Mouse (Mus musculus): Measurements from ENCODE around the gene Kcnv2. TPM values are rescaled to one million over a fixed set of nuclear protein-coding genes. Genes with fewer than 3 reads are reported as not detected.
A peak's percentile ranks its signal among the peaks of the same experiment; 100 is the strongest.

Kcnv2 gene
- not detected in 2 replicates for total RNA-seq (2021)
- long read RNA-seq, result 0 reads

DNA sequence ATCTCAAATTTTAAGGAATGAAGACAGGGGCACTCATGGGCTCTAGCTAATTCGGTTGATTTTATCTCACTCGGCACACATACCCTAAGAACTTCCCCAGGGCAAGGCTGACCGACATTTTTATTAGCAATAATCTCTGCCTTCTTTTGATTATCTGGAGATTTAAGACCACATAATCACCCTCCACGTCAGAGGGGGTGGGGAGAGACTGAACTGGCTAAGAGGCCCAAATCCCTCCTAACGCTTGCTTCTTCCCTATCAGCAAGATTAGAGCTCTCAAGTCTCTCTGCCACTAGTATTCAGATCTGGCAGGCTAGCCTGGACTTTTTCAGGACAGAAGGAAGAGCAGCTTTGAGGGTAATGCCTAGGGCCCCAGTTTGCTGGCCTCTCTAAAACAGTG, at the start of gene Kcnv2:
Kcnv2 (plus strand) TSS at position 308 of the 400 bp plus-strand sequence.
- DNase-seq, result no peak

DNA sequence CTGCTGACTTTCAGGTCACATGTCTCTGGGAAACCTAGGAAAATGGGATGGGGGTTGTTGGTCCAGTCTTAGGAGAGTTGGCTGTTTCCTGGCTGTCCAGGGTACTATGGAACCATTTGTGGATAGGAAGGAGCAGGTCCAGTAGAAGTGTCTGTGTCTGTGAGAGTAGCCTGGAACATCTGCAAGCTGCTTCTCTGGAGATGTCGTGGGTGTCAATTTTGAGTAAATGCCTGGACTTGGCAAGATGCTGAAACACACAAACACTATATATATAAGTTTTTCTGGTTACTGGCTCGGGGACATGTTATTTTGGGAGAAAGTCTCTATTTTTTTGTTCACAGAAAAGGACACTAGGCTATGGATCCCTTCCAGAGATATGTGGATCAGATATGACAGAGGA, 49.0 kb upstream of the Kcnv2 start:
- no peak for DNase-seq

DNA sequence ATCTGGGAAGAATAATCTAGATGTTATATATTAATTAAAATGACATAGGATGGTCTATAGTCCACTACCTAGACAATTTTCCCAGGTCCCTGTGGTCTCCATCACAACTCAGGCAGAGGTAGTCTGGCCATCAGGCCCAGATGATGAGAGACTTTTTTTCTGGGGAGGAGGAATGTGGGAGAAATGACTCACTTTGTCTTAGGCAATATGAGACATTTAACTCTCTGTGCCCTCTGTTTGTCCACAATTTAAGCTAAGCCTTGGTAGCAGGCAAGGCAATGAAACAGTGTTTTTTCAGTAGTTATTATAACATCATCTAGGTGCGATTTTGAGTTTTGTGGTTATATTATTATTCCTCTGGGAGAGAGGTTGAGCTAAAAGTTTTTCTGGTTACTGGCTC, 48.0 kb upstream of the Kcnv2 start:
- no peak for DNase-seq

DNA sequence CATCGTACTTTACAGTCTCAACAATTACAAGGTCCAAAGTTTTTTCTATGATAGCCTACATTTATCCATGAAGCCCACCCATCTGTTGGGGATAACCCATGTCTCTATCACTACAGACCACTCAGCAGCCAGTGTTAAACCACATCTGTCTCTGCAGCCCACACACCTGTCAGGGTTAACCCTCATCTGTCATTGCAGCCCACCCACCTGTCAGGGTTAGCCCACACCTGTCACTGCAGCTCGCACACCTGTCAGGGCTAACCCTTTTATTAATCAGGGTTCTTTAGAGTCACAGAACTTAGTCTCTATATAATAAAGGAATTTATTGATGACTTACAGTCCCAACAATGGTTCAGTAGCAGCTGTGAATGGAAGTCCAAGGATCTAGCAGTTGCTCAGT, 43.2 kb upstream of the Kcnv2 start:
- DNase-seq, result no peak

DNA sequence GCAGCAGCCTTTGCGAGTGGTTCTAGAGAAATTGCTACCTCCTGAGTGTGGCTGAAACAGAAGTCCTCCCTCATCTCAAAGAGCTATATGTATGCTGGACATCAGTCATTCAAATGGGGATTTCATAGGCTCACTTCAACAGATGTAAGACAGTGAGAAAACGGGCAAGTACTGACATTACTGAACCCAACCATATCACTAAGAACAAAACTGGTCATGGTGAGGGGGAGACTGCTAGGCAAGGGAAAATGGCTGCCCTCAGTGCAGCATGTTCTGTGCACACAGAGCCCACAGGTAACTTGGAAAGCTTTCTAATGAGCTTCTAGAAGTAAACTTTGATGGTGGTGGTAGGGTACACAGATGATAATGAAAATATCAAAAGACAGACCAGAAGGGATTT, 12.3 kb upstream of the Kcnv2 start:
- no peak for DNase-seq

DNA sequence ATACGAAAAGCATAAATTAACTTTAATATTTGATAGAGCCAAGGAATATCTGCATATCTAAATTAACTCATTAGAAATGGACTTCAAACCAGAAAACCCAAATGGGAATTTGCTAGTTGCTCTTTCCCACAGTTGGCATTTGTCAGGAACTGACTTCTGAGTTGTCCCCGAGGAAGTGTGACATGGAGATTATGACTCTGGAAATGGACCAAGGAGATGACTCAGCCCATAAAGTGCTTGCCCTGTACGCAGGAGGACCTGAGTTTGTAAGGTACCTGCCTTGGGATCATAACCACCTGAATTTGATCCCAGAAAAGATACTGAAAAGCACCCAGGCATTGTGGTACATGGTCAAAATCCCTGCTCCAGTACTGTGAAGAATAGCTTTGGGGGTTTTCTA, 11.1 kb upstream of the Kcnv2 start:
- DNase-seq, result no peak

DNA sequence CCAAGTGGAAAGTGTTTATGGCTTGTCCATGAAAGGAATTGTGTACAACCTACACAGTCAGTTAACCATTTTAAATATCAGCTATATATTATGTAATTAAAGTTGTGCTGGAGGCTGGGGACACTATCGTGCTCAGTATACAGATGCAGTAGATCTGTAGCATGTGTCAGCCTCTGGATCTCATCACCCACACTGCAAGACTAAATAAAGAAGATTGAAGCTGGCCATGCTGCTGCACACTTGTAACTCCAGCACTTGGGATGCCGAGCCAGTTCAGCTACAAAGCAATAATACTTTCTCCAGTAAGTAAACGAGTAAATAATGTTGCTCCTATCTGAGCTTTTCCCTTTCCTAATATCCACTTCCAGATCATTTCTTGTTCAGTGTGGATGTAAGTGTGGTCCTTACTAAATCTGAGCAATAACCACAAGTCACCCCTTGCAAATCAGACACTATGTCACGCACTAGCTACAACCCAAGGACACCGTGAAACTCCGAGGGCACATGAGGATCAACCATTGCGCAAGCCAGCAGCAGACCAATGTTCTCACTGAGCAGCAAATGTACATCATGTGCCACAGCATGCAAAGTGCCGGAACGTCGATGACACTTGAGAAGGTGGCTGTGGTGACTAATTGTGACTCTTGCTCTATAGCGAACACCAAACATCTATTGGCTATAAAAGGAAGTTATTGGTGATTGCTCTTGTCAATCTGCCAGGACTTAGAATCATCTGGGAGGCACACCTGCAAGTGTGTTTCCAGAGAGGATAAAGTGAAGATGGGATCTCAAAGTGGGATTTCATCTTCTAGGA, 9.9 kb upstream of the Kcnv2 start:
- peak; percentile 57 for DNase-seq

DNA sequence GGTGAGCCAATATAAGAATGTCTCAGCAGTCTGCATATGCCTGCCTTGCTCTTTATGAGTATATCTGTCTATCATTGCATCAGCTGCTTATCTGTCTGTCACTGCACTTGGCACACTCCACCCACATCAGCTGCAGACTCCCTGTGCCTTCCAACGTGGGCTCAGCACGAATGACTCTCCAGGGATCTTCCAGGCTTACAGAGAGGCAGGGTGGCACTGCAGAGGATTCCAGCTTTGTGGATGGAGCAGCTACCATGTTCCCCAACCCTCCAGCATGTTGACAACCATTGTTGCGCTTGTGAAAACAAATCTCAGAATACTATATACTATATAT, 9.3 kb upstream of the Kcnv2 start:
- no peak for DNase-seq

DNA sequence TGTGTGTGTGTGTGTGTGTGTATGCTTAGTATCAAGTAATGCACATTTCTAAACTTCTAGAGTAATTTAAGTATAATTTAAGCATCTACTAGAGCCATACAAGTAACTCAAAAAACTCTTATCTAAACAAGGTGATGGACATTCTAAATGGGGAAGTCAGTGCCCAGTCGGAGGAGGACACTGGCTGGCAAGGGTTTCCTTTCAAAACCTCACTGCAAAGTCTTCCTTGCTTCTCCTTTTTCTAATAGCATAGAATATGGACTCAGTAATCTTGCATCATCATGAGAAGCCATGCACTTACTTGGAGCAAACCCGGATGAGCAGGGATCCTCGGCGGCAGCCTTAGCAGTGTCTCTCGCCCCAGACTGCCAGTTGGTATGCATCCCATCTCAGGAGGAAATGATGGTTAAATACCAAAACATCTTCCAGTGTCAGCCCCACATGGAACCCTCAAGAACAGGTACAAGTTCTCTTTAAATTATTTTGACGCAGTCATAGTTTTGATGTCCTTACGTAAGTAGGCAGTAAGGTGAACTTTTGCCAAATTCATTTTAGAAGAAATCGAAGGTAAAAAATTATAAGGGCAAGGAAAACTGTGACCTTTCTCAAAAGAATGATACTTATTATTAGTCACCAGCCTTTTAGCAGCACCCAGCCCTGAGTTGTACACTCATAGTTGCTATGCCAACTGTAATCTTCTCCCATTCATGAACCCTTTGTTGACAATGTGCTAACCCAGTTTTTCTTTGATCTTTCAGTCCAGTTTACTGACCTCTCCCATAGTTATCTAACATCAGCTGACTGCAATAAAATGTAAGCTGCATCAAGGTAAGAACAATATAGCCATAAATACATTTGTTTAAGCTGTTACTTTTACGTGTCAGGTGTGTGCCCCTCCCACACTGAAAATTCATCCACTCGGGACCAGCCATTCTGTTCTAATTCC, 5.8 kb upstream of the Kcnv2 start:
- no peak for DNase-seq

DNA sequence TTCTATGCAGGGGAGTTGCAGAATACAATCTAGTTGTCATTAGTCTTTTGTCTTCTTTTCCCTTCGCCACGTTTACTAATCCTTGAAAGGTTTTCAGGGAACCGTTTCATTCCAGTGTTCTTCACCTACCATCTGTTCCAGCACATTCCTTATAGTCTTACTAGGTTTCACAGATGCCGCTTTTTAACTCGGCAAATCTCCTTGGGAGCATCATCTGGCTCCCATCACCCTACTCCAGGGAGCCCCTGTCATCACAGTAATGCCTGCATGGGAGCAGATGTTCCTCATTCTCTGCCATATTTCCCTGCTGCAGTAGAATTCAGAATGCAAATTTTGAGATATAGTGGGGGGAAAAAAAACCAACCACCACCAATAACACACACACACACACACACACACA, 5.1 kb upstream of the Kcnv2 start:
- no peak for DNase-seq

DNA sequence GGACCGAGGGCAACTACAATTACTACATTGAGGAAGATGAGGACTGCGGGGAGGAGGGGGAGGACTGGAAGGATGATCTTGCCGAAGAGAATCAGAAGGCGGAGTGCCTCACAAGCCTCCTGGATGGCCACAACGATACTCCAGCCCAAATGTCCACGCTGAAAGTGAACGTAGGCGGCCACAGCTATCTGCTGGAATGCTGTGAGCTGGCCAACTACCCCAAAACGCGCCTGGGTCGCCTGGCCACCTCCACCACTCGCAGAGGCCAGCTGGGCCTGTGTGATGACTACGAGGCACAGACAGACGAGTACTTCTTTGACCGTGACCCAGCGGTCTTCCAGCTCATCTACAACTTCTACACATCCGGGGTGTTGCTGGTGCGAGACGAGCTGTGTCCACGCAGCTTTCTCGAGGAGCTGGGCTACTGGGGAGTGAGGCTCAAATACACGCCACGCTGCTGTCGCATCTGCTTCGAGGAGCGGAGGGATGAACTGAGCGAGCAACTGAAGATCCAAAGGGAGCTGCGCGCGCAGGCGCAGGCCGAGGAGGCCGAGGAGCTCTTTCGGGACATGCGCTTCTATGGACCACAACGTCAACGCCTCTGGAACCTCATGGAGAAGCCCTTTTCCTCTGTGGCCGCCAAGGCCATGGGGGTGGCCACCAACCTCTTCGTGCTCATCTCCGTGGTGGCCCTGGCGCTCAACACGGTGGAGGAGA, 681 bp downstream of the Kcnv2 start:
- no peak for DNase-seq

DNA sequence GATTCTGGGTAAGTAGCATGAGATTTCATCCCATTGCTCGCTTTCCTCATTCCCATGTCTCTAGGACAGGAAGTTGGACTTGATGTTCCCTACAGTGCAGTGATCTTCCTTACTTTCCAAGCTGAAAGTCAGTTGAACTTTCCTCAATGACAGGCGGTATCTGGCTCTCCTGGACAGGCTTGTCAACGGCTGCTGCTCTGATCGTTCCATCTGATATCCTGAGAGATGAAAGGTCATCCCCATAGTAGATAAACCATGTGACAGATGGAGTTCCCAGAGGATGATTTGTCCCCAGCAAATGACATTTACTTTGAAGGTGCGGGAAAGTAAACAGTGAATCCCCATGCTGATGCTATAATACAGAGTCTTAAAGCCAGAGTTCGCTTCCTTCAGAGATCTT, 3.2 kb downstream of the Kcnv2 start:
- DNase-seq, result no peak

DNA sequence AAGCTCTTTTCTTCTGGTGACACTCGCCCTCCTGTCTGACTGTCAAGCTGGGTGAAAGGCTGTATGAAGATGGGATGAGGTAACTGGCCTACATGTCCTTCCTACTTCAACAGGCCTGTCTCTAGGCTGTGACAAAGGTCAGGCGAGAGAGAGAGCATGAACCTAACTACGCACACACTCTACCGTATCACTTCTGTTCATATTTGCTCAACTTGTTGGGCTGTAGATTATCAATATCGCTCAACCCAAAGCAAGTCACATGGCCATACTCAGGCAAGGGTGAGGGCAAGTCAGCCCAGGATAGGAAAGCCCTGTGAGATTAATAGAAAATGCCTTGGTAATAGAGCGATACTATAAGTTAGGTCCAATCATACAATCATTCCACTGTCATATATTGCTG, 5.2 kb downstream of the Kcnv2 start:
- no peak for DNase-seq

DNA sequence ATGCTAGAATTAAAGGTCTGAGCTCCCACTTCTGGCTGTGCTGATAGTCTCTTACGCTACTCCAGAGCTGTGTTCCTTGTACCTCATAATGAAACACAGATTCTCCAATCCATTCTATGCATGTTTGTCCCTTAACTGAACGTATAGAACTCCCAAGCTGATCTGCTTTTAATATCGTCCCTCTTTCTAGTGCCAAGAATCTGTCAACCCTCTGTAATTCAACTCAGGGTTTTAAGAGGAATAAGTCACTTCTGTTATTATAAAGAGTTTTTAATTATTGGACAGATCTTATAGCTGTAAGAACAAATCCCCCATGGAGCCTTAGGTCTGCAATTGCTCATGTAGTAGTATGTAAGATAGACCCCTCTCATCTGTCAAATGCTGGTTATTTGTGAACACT, 5.8 kb downstream of the Kcnv2 start:
- no peak for DNase-seq

DNA sequence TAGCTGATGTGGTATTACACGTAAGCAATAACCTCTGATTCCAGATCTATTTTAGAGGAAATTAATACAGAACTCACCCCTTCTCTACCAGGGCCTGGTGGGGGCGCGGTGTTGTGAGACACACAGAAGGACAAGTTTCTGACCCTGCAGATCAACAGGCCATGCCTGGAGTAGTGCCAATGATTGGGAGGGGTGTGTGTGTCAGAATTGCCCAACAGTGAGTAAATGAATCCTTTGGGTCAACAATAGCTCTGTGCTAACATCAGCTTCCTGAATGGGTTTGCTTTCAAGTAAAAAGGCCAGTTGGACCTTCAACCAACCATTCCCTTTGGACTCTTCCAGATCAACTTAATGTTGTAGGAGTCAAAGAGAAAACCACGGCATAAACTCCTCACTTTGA, 6.3 kb downstream of the Kcnv2 start:
- DNase-seq, result peak; percentile 48

DNA sequence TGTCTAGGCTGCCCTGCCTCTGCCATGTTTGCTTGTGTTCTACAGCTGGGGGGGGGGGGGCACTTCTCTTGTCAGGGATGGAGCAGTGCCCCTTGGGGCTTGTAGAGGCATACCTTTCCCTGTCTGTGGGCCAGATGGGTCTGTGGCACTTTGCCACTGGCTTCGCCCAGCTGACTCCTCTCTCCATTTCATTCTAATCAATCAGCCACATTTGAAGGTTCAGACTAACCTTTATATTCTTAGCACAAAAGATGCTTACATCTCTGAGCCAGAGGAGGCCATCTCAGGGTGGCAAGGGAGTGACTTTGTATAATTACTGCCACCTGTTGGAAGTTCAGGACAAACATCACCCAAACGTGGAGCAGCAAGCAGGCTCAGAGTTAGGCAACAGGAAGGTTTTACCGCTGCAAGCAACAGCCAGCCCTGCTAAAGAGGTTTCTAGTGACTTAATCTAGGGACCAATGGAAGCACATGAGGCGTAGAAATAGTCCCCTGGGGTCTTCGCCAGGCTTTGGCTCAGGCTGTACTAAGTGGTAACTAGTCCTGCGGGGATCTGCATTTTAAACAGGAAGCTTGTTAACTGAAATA, 9.9 kb downstream of the Kcnv2 start:
- no peak for DNase-seq

DNA sequence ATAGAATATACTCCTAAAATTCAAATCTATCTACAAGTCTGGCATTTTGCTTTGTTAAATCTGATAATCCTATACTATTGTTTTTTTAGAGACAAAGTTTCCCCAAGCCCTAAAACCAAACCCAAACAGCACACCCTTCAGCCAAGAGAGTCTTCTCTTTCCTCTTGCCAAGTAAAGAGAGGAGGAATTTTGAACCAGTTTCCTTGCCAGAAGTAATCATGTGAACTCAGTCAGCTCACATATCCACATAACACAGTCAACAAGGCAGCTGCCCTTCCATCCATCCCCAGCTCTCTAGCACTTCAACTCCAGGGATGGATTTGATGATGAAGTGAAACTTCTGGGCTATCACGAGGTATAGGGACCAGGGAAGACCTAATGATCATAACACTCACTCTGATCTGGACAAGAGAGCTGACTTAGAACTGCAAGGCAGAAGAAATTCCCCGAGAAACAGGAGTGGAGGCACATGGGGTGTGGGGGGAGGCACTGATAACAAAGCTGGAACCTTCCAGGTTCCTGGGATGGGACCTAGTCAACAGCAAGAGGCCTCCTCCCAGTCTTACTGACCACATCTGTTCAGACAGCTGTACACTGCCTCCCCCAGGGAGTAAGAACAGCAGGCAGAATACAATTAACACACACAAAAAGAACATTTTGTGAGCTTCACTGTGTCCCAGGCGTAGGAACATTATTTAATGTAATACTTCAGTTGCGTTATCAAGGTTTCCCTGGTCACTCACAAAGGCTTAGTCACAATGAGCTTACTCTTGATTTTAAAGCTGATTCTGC, 13.9 kb downstream of the Kcnv2 start:
- no peak for DNase-seq

DNA sequence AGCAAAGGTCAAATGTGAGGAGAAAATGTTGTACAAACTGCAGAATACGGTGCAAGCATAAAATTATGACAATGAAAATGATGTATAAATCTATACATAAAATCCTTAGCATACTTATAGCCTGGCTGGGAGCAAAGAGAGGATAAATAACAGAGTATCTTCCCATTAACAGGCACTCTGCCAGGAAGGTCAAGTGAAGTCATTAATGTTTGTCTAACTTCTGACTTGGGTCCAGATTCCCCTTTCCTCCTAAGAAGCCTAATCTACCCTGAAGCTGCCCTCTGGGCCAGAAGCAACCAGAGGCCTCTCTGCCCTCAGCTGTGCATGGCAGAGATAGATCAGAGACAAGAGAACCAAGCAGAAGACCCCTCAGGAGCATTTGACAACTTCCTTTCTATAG, 24.1 kb downstream of the Kcnv2 start:
- no peak for DNase-seq

DNA sequence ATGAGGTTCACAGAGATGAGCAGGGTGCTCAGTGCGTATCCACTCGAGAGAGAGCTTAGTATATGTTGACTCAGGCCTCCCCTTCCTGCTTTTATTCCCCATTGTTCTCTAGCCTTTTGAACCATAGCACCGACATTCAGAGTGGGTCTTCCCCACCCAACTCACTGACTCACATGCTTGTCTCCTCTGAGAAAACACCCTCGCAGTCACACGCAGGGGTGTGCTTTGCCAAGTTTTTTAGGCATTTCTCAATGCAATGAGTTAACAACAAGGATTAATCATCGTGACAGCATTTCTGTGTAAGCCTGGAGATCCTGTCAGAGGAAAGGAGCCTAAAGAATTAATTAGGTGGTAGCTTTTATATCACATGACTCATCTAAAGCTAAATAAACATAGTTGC, 29.3 kb downstream of the Kcnv2 start:
- peak; percentile 14 for DNase-seq

DNA sequence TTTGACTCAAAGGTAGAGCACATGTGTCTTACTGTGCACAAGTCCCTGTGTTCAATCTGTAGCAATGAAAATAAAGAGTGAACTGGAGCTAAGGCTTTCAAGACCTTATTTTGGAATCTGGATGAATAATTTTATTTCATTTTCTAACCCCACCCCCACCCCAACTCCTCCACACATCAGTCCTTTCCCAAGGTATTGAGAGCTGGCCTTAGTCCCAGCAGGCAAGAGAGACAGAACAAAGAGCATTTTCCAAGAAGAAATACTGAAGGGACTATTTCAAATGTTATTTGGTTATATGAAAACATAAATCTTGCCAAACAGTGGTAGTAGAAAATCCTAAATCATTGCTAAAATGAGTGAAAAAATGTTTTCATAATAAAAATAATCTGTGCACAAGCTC, 38.0 kb downstream of the Kcnv2 start:
- no peak for DNase-seq

DNA sequence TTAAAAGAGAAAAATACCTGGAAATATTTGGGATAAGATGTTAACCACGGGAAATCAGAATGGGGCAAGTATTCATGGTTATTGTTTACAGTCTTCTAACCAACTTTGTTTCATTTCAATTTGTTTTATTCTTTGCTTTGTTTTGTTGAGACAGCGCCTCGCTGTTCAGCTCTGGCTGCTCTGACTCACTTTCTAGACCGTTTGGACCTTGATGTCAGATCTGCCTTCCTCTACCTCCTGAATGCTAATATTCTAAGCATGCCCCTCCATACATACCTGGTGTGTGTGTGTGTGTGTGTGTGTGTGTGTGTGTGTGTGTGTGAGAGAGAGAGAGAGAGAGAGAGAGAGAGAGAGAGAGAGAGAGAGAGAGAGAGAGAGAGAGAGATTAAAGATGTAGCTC, 41.5 kb downstream of the Kcnv2 start:
- DNase-seq, result no peak

DNA sequence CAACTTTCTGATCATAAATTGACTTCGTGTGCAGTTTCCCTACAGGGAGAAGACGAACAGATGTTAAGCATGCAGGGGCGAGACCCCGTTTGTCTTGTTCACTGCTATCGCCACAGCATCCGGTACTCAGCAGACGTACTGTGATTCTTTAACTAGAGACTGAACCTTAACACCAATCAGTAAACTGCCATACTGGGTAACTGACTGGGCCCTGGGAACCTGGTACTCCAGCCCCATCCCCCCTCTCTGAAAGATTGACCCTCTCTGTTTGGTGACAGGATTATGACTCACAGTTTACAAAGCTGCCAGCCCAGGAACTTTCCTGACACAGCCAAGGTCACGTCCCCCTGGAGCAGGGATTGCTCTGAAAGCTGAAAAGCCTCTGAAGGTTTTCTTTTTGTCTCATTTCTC, 42.1 kb downstream of the Kcnv2 start:
- peak; percentile 77 for DNase-seq

Measured in adrenal gland, postnatal 25 days (tissue).